In genomic region chr11:67855035-67855434, GRCm38 (mm10) we compare ENCODE assay signal across 9 mouse cellular contexts. TPM values are rescaled to one million over a fixed set of nuclear protein-coding genes. Genes with fewer than 3 reads are reported as not detected.
DNase-seq lines count a peak whose midpoint lies in the region; ATAC-seq and TF ChIP-seq lines count a peak whose summit lies in the region.
"Had no signal": no experiment of that assay in that cellular context is flagged by ENCODE, and none has a peak within 500 bp of the region (broad histone marks: within the 10 kb centered on the region; RNA-seq: fewer than 3 reads in every experiment).

No protein-coding gene starts in this region.

- ATAC-seq in neural tube, embryonic 11.5 days (ENCODE audit: insufficient read depth, low FRiP score, low TSS enrichment): no peak
- no peak for ATAC-seq in neural tube, embryonic 15.5 days (ENCODE audit: low FRiP score)
- ATAC-seq in forebrain, embryonic 11.5 days (replicated peaks; ENCODE audit: low FRiP score): no peak

- TF ChIP-seq POLR2A in bone marrow, adult 2 months (IDR thresholded peaks at IDR 0.05; ENCODE audit: borderline replicate concordance, control insufficient read depth, low read depth, low read length): no peak

- H3K27ac ChIP-seq in neural tube, embryonic 11.5 days (ENCODE audit: low read depth, low read length): no peak overlapping the region
- no peak overlapping the region for H3K27ac ChIP-seq in neural tube, embryonic 15.5 days (replicated peaks)
- no peak overlapping the region for H3K27ac ChIP-seq in bone marrow, adult 2 months (ENCODE audit: control insufficient read depth, insufficient read depth, low read depth, low read length, poor library complexity)
- no peak overlapping the region for H3K27ac ChIP-seq in forebrain, embryonic 11.5 days (ENCODE audit: low read depth, low read length)
- H3K27ac ChIP-seq: neural tube, embryonic 12.5 days had no signal

- H3K4me2 ChIP-seq in neural tube, embryonic 11.5 days (ENCODE audit: low read depth): no peak overlapping the region
- no peak overlapping the region for H3K4me2 ChIP-seq in neural tube, embryonic 15.5 days
- H3K4me2 ChIP-seq in forebrain, embryonic 11.5 days (ENCODE audit: low read depth, low read length, severe bottlenecking): no peak overlapping the region
- H3K4me2 ChIP-seq: neural tube, embryonic 12.5 days had no signal

- H3K4me3 ChIP-seq in neural tube, embryonic 11.5 days (ENCODE audit: low read depth, low read length): no peak overlapping the region
- H3K4me3 ChIP-seq in neural tube, embryonic 15.5 days (replicated peaks): no peak overlapping the region
- no peak overlapping the region for H3K4me3 ChIP-seq in bone marrow, adult 2 months (replicated peaks; ENCODE audit: control insufficient read depth, low read depth, low read length)
- no peak overlapping the region for H3K4me3 ChIP-seq in forebrain, embryonic 11.5 days (ENCODE audit: low read depth, low read length)
- H3K4me3 ChIP-seq: neural tube, embryonic 12.5 days had no signal

- no peaks in the 10 kb centered on the region for H3K27me3 ChIP-seq in neural tube, embryonic 11.5 days (ENCODE audit: control insufficient read depth, insufficient read depth, low read length)
- no peaks in the 10 kb centered on the region for H3K27me3 ChIP-seq in neural tube, embryonic 15.5 days (replicated peaks)
- no peaks in the 10 kb centered on the region for H3K27me3 ChIP-seq in forebrain, embryonic 11.5 days (ENCODE audit: control insufficient read depth, insufficient read depth, low read length)
- H3K27me3 ChIP-seq: neural tube, embryonic 12.5 days had no signal

- 54% methylated on average over 2 of the region's 2 CpGs for WGBS in neural tube, embryonic 11.5 days
- 45% methylated on average over 2 of the region's 2 CpGs for WGBS in neural tube, embryonic 15.5 days
- 10% methylated on average over 2 of the region's 2 CpGs for WGBS in bone marrow, adult 2 months
- 33% methylated on average over 2 of the region's 2 CpGs for WGBS in forebrain, embryonic 11.5 days

- H3K9ac ChIP-seq in neural tube, embryonic 11.5 days (ENCODE audit: low read length): no peak overlapping the region
- no peak overlapping the region for H3K9ac ChIP-seq in neural tube, embryonic 15.5 days (replicated peaks)
- H3K9ac ChIP-seq in forebrain, embryonic 11.5 days (ENCODE audit: low read length): no peak overlapping the region
- H3K9ac ChIP-seq: neural tube, embryonic 12.5 days had no signal

- H3K36me3 ChIP-seq in neural tube, embryonic 11.5 days (ENCODE audit: control insufficient read depth, insufficient read depth, low read length): no peaks in the 10 kb centered on the region
- H3K36me3 ChIP-seq in neural tube, embryonic 15.5 days: no peaks in the 10 kb centered on the region
- H3K36me3 ChIP-seq in forebrain, embryonic 11.5 days (ENCODE audit: control insufficient read depth, insufficient read depth, low read length): no peaks in the 10 kb centered on the region
- H3K36me3 ChIP-seq: neural tube, embryonic 12.5 days had no signal

- H3K9me3 ChIP-seq in neural tube, embryonic 11.5 days (ENCODE audit: control insufficient read depth, low read length): no peaks in the 10 kb centered on the region
- H3K9me3 ChIP-seq in neural tube, embryonic 15.5 days (replicated peaks): no peaks in the 10 kb centered on the region
- H3K9me3 ChIP-seq in forebrain, embryonic 11.5 days (ENCODE audit: control insufficient read depth, low read length): no peaks in the 10 kb centered on the region
- H3K9me3 ChIP-seq: neural tube, embryonic 12.5 days had no signal

- DNase-seq in gastrocnemius, adult 18-20 months (ENCODE audit: low spot score): peak; percentile 30
- no peak for DNase-seq in gastrocnemius, postnatal 25 days
- peak; percentile 41 for DNase-seq in neural tube, embryonic 11.5 days (ENCODE audit: low spot score)
- peak; percentile 18 for DNase-seq in kidney, postnatal 14 days
- peak; percentile 17 for DNase-seq in thymus, postnatal 25 days
- no peak for DNase-seq in forebrain, embryonic 11.5 days (ENCODE audit: low spot score)

- H3K4me1 ChIP-seq in neural tube, embryonic 11.5 days (ENCODE audit: control insufficient read depth, insufficient read depth, low read length): no peaks in the 10 kb centered on the region
- H3K4me1 ChIP-seq in neural tube, embryonic 15.5 days: no peaks in the 10 kb centered on the region
- H3K4me1 ChIP-seq in bone marrow, adult 2 months (ENCODE audit: control insufficient read depth, insufficient read depth, low read length): no peaks in the 10 kb centered on the region
- no peaks in the 10 kb centered on the region for H3K4me1 ChIP-seq in forebrain, embryonic 11.5 days (replicated peaks; ENCODE audit: control insufficient read depth, insufficient read depth, low read length)
- H3K4me1 ChIP-seq: neural tube, embryonic 12.5 days had no signal

- TF ChIP-seq CTCF in bone marrow, adult 2 months (IDR thresholded peaks at IDR 0.05; ENCODE audit: control insufficient read depth, insufficient read depth, low read length): peak; percentile 34; the same call in 1 of the 2 replicates

RNA-seq across cellular contexts. Expression of gene Dhrs7c, which starts 57.0 kb away (rescaled TPM):
- total RNA-seq in gastrocnemius, adult 18-20 months (2021): 100 to 1,000 TPM; 224 to 340 TPM
- total RNA-seq in gastrocnemius, postnatal 25 days (2021): 100 to 1,000 TPM; 392 to 453 TPM
- polyA plus RNA-seq in neural tube, embryonic 11.5 days (2014; fragmentation: Nextera tagmentation; extraction: Ambion mirVana): 1.5 and 2.8 TPM in 2 replicates
- polyA plus RNA-seq in neural tube, embryonic 15.5 days (2015; fragmentation: Nextera tagmentation; extraction: Ambion mirVana): 0.68 and 1.3 TPM in 2 replicates
- not detected in 2 replicates for polyA plus RNA-seq in bone marrow, adult 2 months (2011; ENCODE audit: insufficient read depth, insufficient read length, low replicate concordance, missing spikeins)
- polyA plus RNA-seq in forebrain, embryonic 11.5 days (2014; fragmentation: Nextera tagmentation; extraction: Ambion mirVana): not detected in 2 replicates

Comparison
In these comparisons a context has a peak if more than half of its experiments do, and no peak if none do; other contexts are left out.
1. DNase-seq: peak in gastrocnemius, adult 18-20 months (single experiment), neural tube, embryonic 11.5 days (single experiment), kidney, postnatal 14 days (single experiment) and thymus, postnatal 25 days (single experiment); none in gastrocnemius, postnatal 25 days (single experiment) and forebrain, embryonic 11.5 days (single experiment).